Mouse (Mus musculus) lung, postnatal 0 days (tissue): ENCODE data around the gene Diras2.

Experiments
- CTCF ChIP-seq: IDR thresholded peaks from 2 replicates; pipeline ENCODE4 v1.5.1; 2016; ENCODE audit warnings: antibody characterized with exemption, mild to moderate bottlenecking
- EP300 ChIP-seq: IDR thresholded peaks from 2 replicates; pipeline ENCODE4 v1.6.1; 2016; ENCODE audit warnings: antibody characterized with exemption, mild to moderate bottlenecking, control low read depth

- TF ChIP-seq CTCF (no peak), EP300 (peak; percentile 85)
Measured at GRCm38 (mm10) chr13:52569194-52569769, 38.2 kb upstream of the Diras2 start.
